Mouse (Mus musculus) liver, embryonic 14.5 days (tissue): ENCODE measurements around the gene Gm12248.

Source experiments
- CTCF ChIP-seq: IDR thresholded peaks from 2 replicates; pipeline ENCODE4 v1.5.1; 2016; ENCODE audit warnings: antibody characterized with exemption, low read depth, control low read depth
- EP300 ChIP-seq: IDR thresholded peaks from 2 replicates; pipeline ENCODE4 v1.6.1; 2016; ENCODE audit warnings: antibody characterized with exemption, low read depth

GRCm38 (mm10) chr11:58014604-58015003, 78.3 kb downstream of the Gm12248 start:
- TF ChIP-seq CTCF, result no peak
- no peak for TF ChIP-seq EP300
